Mouse (Mus musculus) megakaryocyte, embryonic 14.5 days (primary cell): Measurements from ENCODE around the gene Igsf3.

Experiments
- FLI1 ChIP-seq: IDR thresholded peaks from 2 replicates; pipeline ENCODE4 v1.6.1; 2012; ENCODE audit warnings: low read length, inconsistent platforms, mixed read lengths
- GATA1 ChIP-seq: IDR thresholded peaks from 3 replicates; pipeline ENCODE4 v1.6.1; 2012; ENCODE audit warnings: mixed read lengths, low read length, inconsistent platforms, borderline replicate concordance

DNA sequence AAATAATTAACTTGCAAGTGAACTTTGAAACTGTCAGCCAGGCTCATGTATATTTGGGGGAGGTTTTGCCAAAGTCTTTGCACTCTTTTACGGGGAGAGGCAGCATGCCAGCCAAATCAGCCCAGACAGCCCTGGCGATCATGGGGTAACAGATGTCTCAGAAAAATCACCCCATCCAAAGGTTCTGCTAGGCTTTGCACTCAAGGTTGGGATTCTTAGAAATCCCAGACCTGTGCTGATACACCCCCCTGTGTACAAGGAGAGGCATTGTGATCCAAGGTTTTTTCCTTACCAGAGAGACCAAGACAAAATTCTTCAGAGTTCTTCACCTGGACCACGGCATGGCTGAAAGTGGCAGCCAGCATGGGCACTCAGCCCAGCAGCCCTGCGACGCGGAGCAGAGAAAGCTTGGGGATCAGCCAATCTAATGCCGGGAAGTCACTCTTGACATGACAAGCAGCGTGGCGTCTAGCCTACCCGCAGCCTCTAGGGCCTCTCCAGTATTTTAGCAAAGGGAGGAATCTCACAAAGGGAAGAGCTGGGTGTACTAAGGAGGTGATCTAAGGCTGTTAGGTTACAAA lies 7.5 kb upstream of the Igsf3 start:
- TF ChIP-seq GATA1 (no peak), FLI1 (no peak)
